Mouse (Mus musculus): ENCODE measurements around the gene Pomt1. TPM values are rescaled to one million over a fixed set of nuclear protein-coding genes. Genes with fewer than 3 reads are reported as not detected.
"Not testable (repeated sequence)": the region's sequence is repeated elsewhere in the genome, so short reads cannot be mapped to it uniquely, and the experiment has no call there.

The Pomt1 gene
- polyA plus RNA-seq, 1 experiment from 2014 or later, result 9.2 TPM

DNA sequence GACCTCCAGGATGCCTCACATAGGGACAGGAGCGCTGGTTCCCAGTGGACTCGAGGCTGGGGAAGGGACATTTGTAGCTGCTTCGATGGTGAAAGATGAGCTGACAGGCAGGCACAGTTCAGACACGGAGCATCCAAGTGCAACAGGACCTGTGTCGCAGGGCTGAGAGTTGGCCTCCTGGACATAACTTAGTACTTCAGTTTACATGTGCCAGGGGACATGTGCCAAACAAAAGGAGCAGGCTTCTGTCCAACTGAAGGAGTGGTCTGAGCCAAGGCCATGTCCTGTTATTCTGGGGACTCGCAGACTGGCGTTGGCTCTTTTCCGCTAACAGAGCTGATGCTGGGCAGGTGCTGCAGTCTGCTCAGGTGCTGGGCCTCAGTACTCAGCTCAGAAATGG lies 58.0 kb downstream of the Pomt1 start:
- TF ChIP-seq CTCF (IDR thresholded peaks at IDR 0.05; ENCODE audit: low read depth), result no peak
- 84% methylated on average over 8 of the region's 8 CpGs for WGBS
- H3K36me3 ChIP-seq (ENCODE audit: control insufficient read depth, insufficient read depth), result peaks cover 44% of the 10 kb centered on the region

GRCm38 (mm10) chr2:32295285-32295684 lies 58.9 kb downstream of the Pomt1 start:
- TF ChIP-seq CTCF (IDR thresholded peaks at IDR 0.05; ENCODE audit: low read depth), result no peak
- no peak overlapping the region for H3K4me2 ChIP-seq (replicated peaks; ENCODE audit: low read depth)
- H3K4me1 ChIP-seq (replicated peaks; ENCODE audit: control insufficient read depth, insufficient read depth, low read length), result no peaks in the 10 kb centered on the region
- 0 out of 2 replicates have a peak, but pooled peaks have one; percentile 25 for ATAC-seq
- WGBS, result 72% methylated on average over 3 of the region's 3 CpGs
- no peak overlapping the region for H3K4me3 ChIP-seq (ENCODE audit: low read depth, low read length)
- no peaks in the 10 kb centered on the region for H3K27me3 ChIP-seq (replicated peaks; ENCODE audit: control insufficient read depth, insufficient read depth, low read length)
- H3K27ac ChIP-seq (ENCODE audit: low read depth, low read length), result no peak overlapping the region
- H3K9me3 ChIP-seq (ENCODE audit: control insufficient read depth), result no peaks in the 10 kb centered on the region
- H3K36me3 ChIP-seq (ENCODE audit: control insufficient read depth, insufficient read depth), result peaks cover 51% of the 10 kb centered on the region
- H3K9ac ChIP-seq (ENCODE audit: low read depth, low read length), result no peak overlapping the region

More for the DNA sequence above, 58.0 kb downstream of the Pomt1 start:
- Histone ChIP-seq H3K27ac (ENCODE audit: low read depth, low read length) (no peak overlapping the region), H3K4me2 (replicated peaks; ENCODE audit: low read depth) (no peak overlapping the region), H3K9me3 (ENCODE audit: control insufficient read depth) (no peaks in the 10 kb centered on the region), H3K27me3 (replicated peaks; ENCODE audit: control insufficient read depth, insufficient read depth, low read length) (no peaks in the 10 kb centered on the region), H3K4me3 (ENCODE audit: low read depth, low read length) (no peak overlapping the region), H3K4me1 (replicated peaks; ENCODE audit: control insufficient read depth, insufficient read depth, low read length) (no peaks in the 10 kb centered on the region), H3K9ac (ENCODE audit: low read depth, low read length) (no peak overlapping the region)
- no peak for ATAC-seq

DNA sequence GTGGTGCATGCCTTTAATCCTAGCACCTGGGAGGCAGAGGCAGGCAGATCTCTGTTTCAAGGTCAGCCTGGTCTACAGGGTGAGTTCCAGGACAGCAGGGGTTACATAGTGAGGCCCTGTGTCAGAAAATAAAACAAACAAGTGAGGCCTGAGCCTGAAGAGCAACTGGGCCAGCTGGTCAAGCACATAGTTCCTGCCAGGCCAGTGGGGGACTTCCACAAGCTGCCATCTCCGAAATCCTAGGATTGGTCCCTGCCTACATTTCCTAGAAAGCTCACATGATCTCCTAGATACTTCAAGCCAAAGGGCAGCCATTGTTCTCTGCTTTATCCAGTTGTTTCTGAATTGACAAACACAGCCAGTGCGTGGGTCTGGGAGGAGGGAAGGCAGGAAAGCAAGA lies 59.5 kb downstream of the Pomt1 start:
- not testable (repeated sequence) for H3K4me2 ChIP-seq (replicated peaks; ENCODE audit: low read depth); H3K9ac ChIP-seq (ENCODE audit: low read depth, low read length); H3K4me3 ChIP-seq (ENCODE audit: low read depth, low read length); H3K27me3 ChIP-seq (replicated peaks; ENCODE audit: control insufficient read depth, insufficient read depth, low read length); H3K27ac ChIP-seq (ENCODE audit: low read depth, low read length); H3K9me3 ChIP-seq (ENCODE audit: control insufficient read depth); H3K4me1 ChIP-seq (replicated peaks; ENCODE audit: control insufficient read depth, insufficient read depth, low read length); ATAC-seq
- 78% methylated on average over 2 of the region's 2 CpGs for WGBS
- H3K36me3 ChIP-seq (ENCODE audit: control insufficient read depth, insufficient read depth), result peaks cover 51% of the 10 kb centered on the region

DNA sequence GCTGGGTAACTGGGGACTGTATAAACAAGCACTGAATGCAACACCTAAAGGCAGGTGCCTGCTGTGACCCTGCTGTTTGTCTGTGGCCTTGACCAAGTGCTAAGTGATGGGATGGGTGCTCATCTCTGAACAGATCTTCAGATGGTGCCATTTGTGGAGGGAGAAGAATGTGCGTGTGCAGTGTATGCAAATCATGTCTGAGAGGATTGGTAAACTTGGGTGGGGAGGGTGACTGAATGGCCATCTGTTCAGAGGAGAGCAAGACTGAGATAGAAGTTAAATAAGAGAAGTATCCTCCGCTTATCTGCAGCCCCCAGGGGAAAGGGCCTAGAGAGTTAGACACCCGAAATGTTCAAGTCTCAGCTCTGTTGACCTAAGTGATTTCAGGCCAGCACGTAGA lies 63.1 kb downstream of the Pomt1 start:
- Histone ChIP-seq H3K27ac (ENCODE audit: low read depth, low read length) (no peak overlapping the region), H3K27me3 (replicated peaks; ENCODE audit: control insufficient read depth, insufficient read depth, low read length) (no peaks in the 10 kb centered on the region), H3K4me2 (replicated peaks; ENCODE audit: low read depth) (no peak overlapping the region), H3K9ac (ENCODE audit: low read depth, low read length) (no peak overlapping the region), H3K36me3 (ENCODE audit: control insufficient read depth, insufficient read depth) (peaks cover 67% of the 10 kb centered on the region), H3K4me1 (replicated peaks; ENCODE audit: control insufficient read depth, insufficient read depth, low read length) (no peaks in the 10 kb centered on the region), H3K4me3 (ENCODE audit: low read depth, low read length) (no peak overlapping the region), H3K9me3 (ENCODE audit: control insufficient read depth) (no peaks in the 10 kb centered on the region)
- WGBS, result 87% methylated on average over 4 of the region's 4 CpGs
- ATAC-seq, result no peak
- no peak for TF ChIP-seq CTCF (IDR thresholded peaks at IDR 0.05; ENCODE audit: low read depth)

DNA sequence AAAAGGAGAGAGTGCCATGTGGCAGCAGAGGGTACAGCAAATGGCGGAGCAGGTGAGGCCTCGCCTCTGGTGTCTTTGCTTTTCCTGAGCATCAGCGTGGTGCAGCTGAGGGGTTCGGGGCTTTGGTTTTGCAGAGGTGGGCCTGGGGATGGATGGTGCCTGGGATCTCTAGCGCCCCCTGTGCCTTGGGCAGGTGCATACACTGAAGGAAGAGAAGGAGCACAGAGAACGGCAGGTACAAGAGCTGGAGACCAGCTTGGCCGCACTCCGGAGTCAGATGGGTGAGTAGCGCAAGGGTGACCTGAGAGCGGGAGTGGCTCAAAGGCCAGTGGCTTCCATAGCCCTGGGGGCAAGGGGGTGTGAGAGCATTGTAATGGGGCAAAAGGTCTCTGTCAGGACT lies 66.6 kb downstream of the Pomt1 start:
- TF ChIP-seq CTCF (IDR thresholded peaks at IDR 0.05; ENCODE audit: low read depth), result peak; percentile 55
- WGBS, result 94% methylated on average over 9 of the region's 10 CpGs
- Histone ChIP-seq H3K9ac (ENCODE audit: low read depth, low read length) (no peak overlapping the region), H3K27me3 (replicated peaks; ENCODE audit: control insufficient read depth, insufficient read depth, low read length) (no peaks in the 10 kb centered on the region), H3K4me3 (ENCODE audit: low read depth, low read length) (no peak overlapping the region), H3K9me3 (ENCODE audit: control insufficient read depth) (no peaks in the 10 kb centered on the region), H3K36me3 (ENCODE audit: control insufficient read depth, insufficient read depth) (peaks cover 88% of the 10 kb centered on the region), H3K4me1 (replicated peaks; ENCODE audit: control insufficient read depth, insufficient read depth, low read length) (no peaks in the 10 kb centered on the region), H3K4me2 (replicated peaks; ENCODE audit: low read depth) (no peak overlapping the region), H3K27ac (ENCODE audit: low read depth, low read length) (no peak overlapping the region)
- no peak for ATAC-seq

DNA sequence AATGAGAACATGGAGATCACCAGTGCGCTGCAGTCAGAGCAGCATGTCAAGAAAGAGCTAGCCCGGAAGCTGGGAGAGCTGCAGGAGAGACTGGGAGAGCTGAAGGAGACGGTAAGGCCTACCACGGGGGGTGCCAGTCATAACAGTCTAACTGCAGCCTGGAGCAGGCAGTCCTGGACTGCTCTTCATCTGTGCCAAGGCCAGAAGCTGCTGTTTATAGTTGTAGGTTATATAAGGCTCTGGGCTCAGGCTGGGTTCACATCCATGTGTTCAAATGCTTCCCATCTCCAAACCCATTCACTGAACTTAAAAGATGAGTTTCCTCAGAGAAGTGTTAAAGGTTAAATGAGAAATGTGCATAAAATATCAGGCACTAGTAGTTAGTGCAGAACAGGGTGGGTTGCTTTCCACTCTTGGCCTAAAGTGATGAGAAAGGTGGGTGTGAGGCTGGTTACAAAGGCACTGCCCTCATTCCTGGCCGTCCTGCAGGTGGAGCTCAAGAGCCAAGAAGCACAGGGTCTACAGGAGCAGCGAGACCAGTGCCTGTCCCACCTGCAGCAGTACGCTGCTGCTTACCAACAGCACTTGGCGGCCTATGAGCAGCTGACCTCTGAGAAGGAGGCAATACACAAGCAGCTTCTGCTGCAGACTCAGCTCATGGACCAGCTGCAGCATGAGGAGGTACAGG lies 67.9 kb downstream of the Pomt1 start:
- H3K4me2 ChIP-seq (replicated peaks; ENCODE audit: low read depth), result no peak overlapping the region
- H3K27ac ChIP-seq (ENCODE audit: low read depth, low read length), result no peak overlapping the region
- peak; percentile 87 for TF ChIP-seq CTCF (IDR thresholded peaks at IDR 0.05; ENCODE audit: low read depth)
- no peaks in the 10 kb centered on the region for H3K4me1 ChIP-seq (replicated peaks; ENCODE audit: control insufficient read depth, insufficient read depth, low read length)
- no peaks in the 10 kb centered on the region for H3K9me3 ChIP-seq (ENCODE audit: control insufficient read depth)
- ATAC-seq, result peak; percentile 18; the same call in 1 of the 2 replicates
- no peak overlapping the region for H3K9ac ChIP-seq (ENCODE audit: low read depth, low read length)
- H3K36me3 ChIP-seq (ENCODE audit: control insufficient read depth, insufficient read depth), result peaks cover 87% of the 10 kb centered on the region
- H3K4me3 ChIP-seq (ENCODE audit: low read depth, low read length), result no peak overlapping the region
- 55% methylated on average over 8 of the region's 8 CpGs for WGBS
- H3K27me3 ChIP-seq (replicated peaks; ENCODE audit: control insufficient read depth, insufficient read depth, low read length), result no peaks in the 10 kb centered on the region

Other genes starting within 250 kb of the Pomt1 start
- gene Fam78a, start 151.7 kb upstream of the Pomt1 start, polyA plus RNA-seq (2015; fragmentation: Nextera tagmentation; extraction: Ambion mirVana), result 6.1 and 6.2 TPM in 2 replicates
- 3.1 and 3.8 TPM in 2 replicates for gene Plpp7, start 141.1 kb upstream of the Pomt1 start, polyA plus RNA-seq (2015; fragmentation: Nextera tagmentation; extraction: Ambion mirVana)
- 17.7 and 18.9 TPM in 2 replicates for gene Prrc2b, start 85.5 kb upstream of the Pomt1 start, polyA plus RNA-seq (2015; fragmentation: Nextera tagmentation; extraction: Ambion mirVana)
- gene Uck1, start 23.6 kb downstream of the Pomt1 start, polyA plus RNA-seq (2015; fragmentation: Nextera tagmentation; extraction: Ambion mirVana), result 74.1 and 80.0 TPM in 2 replicates
- gene Golga2, start 50.8 kb downstream of the Pomt1 start, polyA plus RNA-seq (2015; fragmentation: Nextera tagmentation; extraction: Ambion mirVana), result 15.2 and 18.1 TPM in 2 replicates
- gene Swi5, start 51.5 kb downstream of the Pomt1 start, polyA plus RNA-seq (2015; fragmentation: Nextera tagmentation; extraction: Ambion mirVana), result 255 and 271 TPM in 2 replicates
- gene Ciz1, start 115.7 kb downstream of the Pomt1 start, polyA plus RNA-seq (2015; fragmentation: Nextera tagmentation; extraction: Ambion mirVana), result 20.1 and 20.7 TPM in 2 replicates
- 23.5 and 30.0 TPM in 2 replicates for gene Dnm1, start 116.7 kb downstream of the Pomt1 start, polyA plus RNA-seq (2015; fragmentation: Nextera tagmentation; extraction: Ambion mirVana)
- 95.0 and 100 TPM in 2 replicates for gene 1110008P14Rik, start 145.3 kb downstream of the Pomt1 start, polyA plus RNA-seq (2015; fragmentation: Nextera tagmentation; extraction: Ambion mirVana)
- gene Lcn2, start 151.7 kb downstream of the Pomt1 start, polyA plus RNA-seq (2015; fragmentation: Nextera tagmentation; extraction: Ambion mirVana), result 4.8 and 5.4 TPM in 2 replicates
- gene Ptges2, start 159.3 kb downstream of the Pomt1 start, polyA plus RNA-seq (2015; fragmentation: Nextera tagmentation; extraction: Ambion mirVana), result 47.3 and 49.4 TPM in 2 replicates
- 2.9 and 3.2 TPM in 2 replicates for gene Naif1, start 213.9 kb downstream of the Pomt1 start, polyA plus RNA-seq (2015; fragmentation: Nextera tagmentation; extraction: Ambion mirVana)
- gene Slc25a25, start 214.9 kb downstream of the Pomt1 start, polyA plus RNA-seq (2015; fragmentation: Nextera tagmentation; extraction: Ambion mirVana), result 45.1 and 52.6 TPM in 2 replicates